ENCODE assay signal across 22 mouse cellular contexts in the genomic region with DNA sequence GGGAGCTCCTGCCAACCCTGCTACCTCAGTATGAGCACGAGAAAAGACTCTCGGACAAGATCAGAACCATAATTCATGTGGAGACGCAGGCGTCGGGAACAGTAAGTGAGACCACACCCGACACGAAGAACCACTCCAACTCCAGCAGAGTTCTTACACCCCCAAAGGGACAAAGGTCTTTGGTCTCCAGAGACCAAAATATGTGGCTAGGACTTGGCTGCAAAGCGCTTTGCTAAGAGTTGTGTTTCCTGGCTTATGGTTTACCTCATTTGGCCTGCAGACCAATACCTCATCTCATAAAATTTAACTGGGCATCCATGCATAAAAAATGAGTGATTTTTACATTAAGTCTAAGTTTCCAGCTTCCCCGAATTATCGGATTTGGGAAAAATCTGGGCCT.
DNase-seq lines count a peak whose midpoint lies in the region; ATAC-seq and TF ChIP-seq lines count a peak whose summit lies in the region.
"Had no signal": no experiment of that assay in that cellular context is flagged by ENCODE, and none has a peak within 500 bp of the region (broad histone marks: within the 10 kb centered on the region; RNA-seq: fewer than 3 reads in every experiment).

No protein-coding gene starts in this region.

- WGBS in kidney, adult 2 months, result 45% methylated on average over 10 of the region's 10 CpGs
- WGBS in kidney, embryonic 15.5 days, result 83% methylated on average over 10 of the region's 10 CpGs
- WGBS in limb, embryonic 14.5 days, result 51% methylated on average over 10 of the region's 10 CpGs

- no peak for TF ChIP-seq POLR2A in kidney, adult 2 months (IDR thresholded peaks at IDR 0.05; ENCODE audit: low read depth, low read length)
- no peak for TF ChIP-seq POLR2A in limb, embryonic 14.5 days (IDR thresholded peaks at IDR 0.05; ENCODE audit: borderline replicate concordance, extremely low read depth, insufficient read depth, insufficient read length)

- peaks cover 9% of the 10 kb centered on the region; the same call in 1 of the 2 replicates for H3K4me1 ChIP-seq in kidney, adult 2 months (ENCODE audit: control insufficient read depth, insufficient read depth, low read length)
- no peaks in the 10 kb centered on the region for H3K4me1 ChIP-seq in kidney, embryonic 15.5 days
- peaks cover 8% of the 10 kb centered on the region for H3K4me1 ChIP-seq in limb, embryonic 14.5 days (ENCODE audit: control insufficient read depth, insufficient read depth, low read length)
- H3K4me1 ChIP-seq: forebrain, embryonic 10.5 days; hindbrain, embryonic 12.5 days had no signal

- no peak for ATAC-seq in kidney, embryonic 15.5 days (replicated peaks; ENCODE audit: low FRiP score)
- ATAC-seq in limb, embryonic 14.5 days (ENCODE audit: low FRiP score, low read depth), result no peak
- ATAC-seq: forebrain, embryonic 14.5 days; hindbrain, embryonic 16.5 days had no signal

- H3K36me3 ChIP-seq in kidney, adult 2 months (ENCODE audit: control insufficient read depth, insufficient read depth, low read length), result no peaks in the 10 kb centered on the region
- no peaks in the 10 kb centered on the region for H3K36me3 ChIP-seq in kidney, embryonic 15.5 days
- H3K36me3 ChIP-seq in limb, embryonic 14.5 days (ENCODE audit: control insufficient read depth, insufficient read depth, low read length), result no peaks in the 10 kb centered on the region
- H3K36me3 ChIP-seq: embryonic facial prominence, embryonic 15.5 days; forebrain, embryonic 10.5 days; hindbrain, embryonic 12.5 days had no signal

- peak overlapping the region; percentile 94 for H3K27ac ChIP-seq in kidney, adult 2 months (ENCODE audit: insufficient read depth, low read depth, low read length)
- H3K27ac ChIP-seq in kidney, embryonic 15.5 days, result no peak overlapping the region
- no peak overlapping the region for H3K27ac ChIP-seq in limb, embryonic 14.5 days (replicated peaks; ENCODE audit: low read depth, low read length)
- H3K27ac ChIP-seq: embryonic facial prominence, embryonic 15.5 days; forebrain, embryonic 10.5 days; heart, adult 2 months; hindbrain, embryonic 12.5 days had no signal

- intact Hi-C loops in heart, postnatal 25 days (cut with DNase I), result no loop called here

- no peak overlapping the region for H3K4me2 ChIP-seq in kidney, embryonic 15.5 days
- no peak overlapping the region for H3K4me2 ChIP-seq in limb, embryonic 14.5 days (replicated peaks; ENCODE audit: low read depth, low read length, severe bottlenecking)
- H3K4me2 ChIP-seq: embryonic facial prominence, embryonic 15.5 days; heart, embryonic 11.5 days; hindbrain, embryonic 12.5 days had no signal

- DNase-seq in kidney, adult 2 months, result peak; percentile 84
- DNase-seq in kidney, postnatal 10 days, result peak; percentile 6
- peak; percentile 25 to 59 for DNase-seq in kidney, postnatal 25 days
- peak; percentile 21 for DNase-seq in limb, embryonic 14.5 days (ENCODE audit: low spot score)
- DNase-seq in frontal cortex, postnatal 36 days (ENCODE audit: low spot score in 2 of 2), result no peak
- no peak for DNase-seq in heart, postnatal 25 days (ENCODE audit: low spot score)
- DNase-seq: adrenal gland, adult 2 months; adrenal gland, postnatal 25 days; cerebellum, adult 2 months; cerebellum, postnatal 10 days; embryo, embryonic 11 days; gastrocnemius, postnatal 36 days; heart, adult 2 months; heart, postnatal 36 days had no signal

- no peaks in the 10 kb centered on the region for H3K9me3 ChIP-seq in kidney, embryonic 15.5 days (replicated peaks)
- H3K9me3 ChIP-seq in limb, embryonic 14.5 days (ENCODE audit: control insufficient read depth, low read length), result no peaks in the 10 kb centered on the region
- H3K9me3 ChIP-seq: embryonic facial prominence, embryonic 15.5 days; forebrain, embryonic 10.5 days; hindbrain, embryonic 12.5 days had no signal

- H3K9ac ChIP-seq in kidney, embryonic 15.5 days, result no peak overlapping the region
- H3K9ac ChIP-seq in limb, embryonic 14.5 days (ENCODE audit: low read depth, low read length, severe bottlenecking), result no peak overlapping the region
- H3K9ac ChIP-seq: embryonic facial prominence, embryonic 15.5 days; hindbrain, embryonic 12.5 days had no signal

- H3K4me3 ChIP-seq in kidney, adult 2 months (ENCODE audit: insufficient read depth, low read depth, low read length), result no peak overlapping the region
- no peak overlapping the region for H3K4me3 ChIP-seq in kidney, embryonic 15.5 days (replicated peaks)
- no peak overlapping the region for H3K4me3 ChIP-seq in limb, embryonic 14.5 days (replicated peaks; ENCODE audit: low read length)
- H3K4me3 ChIP-seq: embryonic facial prominence, embryonic 15.5 days; erythroblast, embryonic 14.5 days; forebrain, embryonic 10.5 days; heart, adult 2 months; hindbrain, embryonic 12.5 days had no signal

- no peak for TF ChIP-seq CTCF in kidney, adult 2 months (conservative IDR thresholded peaks at IDR 0.05; ENCODE audit: insufficient read depth, insufficient read length, low read depth, low read length)

- H3K27me3 ChIP-seq in kidney, adult 2 months (replicated peaks; ENCODE audit: control insufficient read depth, insufficient read depth, low read length), result no peaks in the 10 kb centered on the region
- H3K27me3 ChIP-seq in kidney, embryonic 15.5 days, result no peaks in the 10 kb centered on the region
- no peaks in the 10 kb centered on the region for H3K27me3 ChIP-seq in limb, embryonic 14.5 days (ENCODE audit: control insufficient read depth, insufficient read depth, low read length)
- H3K27me3 ChIP-seq: embryonic facial prominence, embryonic 15.5 days; hindbrain, embryonic 12.5 days had no signal

Comparison
In these comparisons a context has a peak if more than half of its experiments do, and no peak if none do; other contexts are left out.
1. DNase-seq: peak in kidney, adult 2 months (single experiment), kidney, postnatal 10 days (single experiment), kidney, postnatal 25 days (2 of 2) and limb, embryonic 14.5 days (single experiment); none in frontal cortex, postnatal 36 days (0 of 2) and heart, postnatal 25 days (single experiment).